Mouse (Mus musculus): ENCODE results near the gene Olfr541. TPM values are rescaled to one million over a fixed set of nuclear protein-coding genes. Genes with fewer than 3 reads are reported as not detected.

Gene Olfr541
- polyA plus RNA-seq, 1 experiment from 2014 or later = not detected

GRCm38 (mm10) chr7:140748116-140748826 lies 51.2 kb downstream of the Olfr541 start:
- Histone ChIP-seq H3K36me3 (replicated peaks) (no peaks in the 10 kb centered on the region), H3K27ac (no peak overlapping the region), H3K4me1 (no peaks in the 10 kb centered on the region), H3K4me3 (no peak overlapping the region), H3K9me3 (no peaks in the 10 kb centered on the region), H3K27me3 (ENCODE audit: poor library complexity, severe bottlenecking) (no peaks in the 10 kb centered on the region)
- DNase-seq (ENCODE audit: extremely low spot score, low spot score) = no peak
- WGBS = 86% methylated on average over 6 of the region's 6 CpGs

GRCm38 (mm10) chr7:140748827-140749160 lies 51.7 kb downstream of the Olfr541 start:
- Histone ChIP-seq H3K4me3 (no peak overlapping the region), H3K4me1 (no peaks in the 10 kb centered on the region), H3K36me3 (replicated peaks) (no peaks in the 10 kb centered on the region), H3K27me3 (ENCODE audit: poor library complexity, severe bottlenecking) (no peaks in the 10 kb centered on the region), H3K27ac (no peak overlapping the region), H3K9me3 (no peaks in the 10 kb centered on the region; the same call in 1 of the 2 replicates)
- 89% methylated on average over 3 of the region's 3 CpGs for WGBS
- no peak for DNase-seq (ENCODE audit: extremely low spot score, low spot score)

- H3K36me3 ChIP-seq (replicated peaks) = no peaks in the 10 kb centered on the region
- H3K27ac ChIP-seq = no peak overlapping the region
- DNase-seq (ENCODE audit: extremely low spot score, low spot score) = no peak
- peaks cover 5% of the 10 kb centered on the region; the same call in 1 of the 2 replicates for H3K9me3 ChIP-seq
- no peak overlapping the region for H3K4me3 ChIP-seq
- no peaks in the 10 kb centered on the region for H3K27me3 ChIP-seq (ENCODE audit: poor library complexity, severe bottlenecking)
- H3K4me1 ChIP-seq = no peaks in the 10 kb centered on the region
Measured at GRCm38 (mm10) chr7:140754556-140754955, 57.5 kb downstream of the Olfr541 start.

Other genes with a start within 250 kb of the Olfr541 start
- not detected in 2 replicates for gene Olfr533, start 233.9 kb upstream of the Olfr541 start, polyA plus RNA-seq (2016; fragmentation: Nextera tagmentation; extraction: Ambion mirVana)
- not detected in 2 replicates for gene Olfr535, start 213.1 kb upstream of the Olfr541 start, polyA plus RNA-seq (2016; fragmentation: Nextera tagmentation; extraction: Ambion mirVana)
- not detected in 2 replicates for gene Olfr536, start 189.9 kb upstream of the Olfr541 start, polyA plus RNA-seq (2016; fragmentation: Nextera tagmentation; extraction: Ambion mirVana)
- not detected in 2 replicates for gene Olfr538, start 129.4 kb upstream of the Olfr541 start, polyA plus RNA-seq (2016; fragmentation: Nextera tagmentation; extraction: Ambion mirVana)
- not detected in 2 replicates for gene Olfr46, start 96.0 kb upstream of the Olfr541 start, polyA plus RNA-seq (2016; fragmentation: Nextera tagmentation; extraction: Ambion mirVana)
- not detected in 2 replicates for gene Olfr61, start 68.3 kb upstream of the Olfr541 start, polyA plus RNA-seq (2016; fragmentation: Nextera tagmentation; extraction: Ambion mirVana)
- not detected in 2 replicates for gene Olfr53, start 50.8 kb upstream of the Olfr541 start, polyA plus RNA-seq (2016; fragmentation: Nextera tagmentation; extraction: Ambion mirVana)
- not detected in 2 replicates for gene Olfr539, start 37.3 kb upstream of the Olfr541 start, polyA plus RNA-seq (2016; fragmentation: Nextera tagmentation; extraction: Ambion mirVana)
- not detected in 2 replicates for gene Olfr45, start 15.3 kb upstream of the Olfr541 start, polyA plus RNA-seq (2016; fragmentation: Nextera tagmentation; extraction: Ambion mirVana)
- gene Cyp2e1, start 66.5 kb downstream of the Olfr541 start, polyA plus RNA-seq (2016; fragmentation: Nextera tagmentation; extraction: Ambion mirVana) = not detected in 2 replicates
- not detected in 2 replicates for gene Syce1, start 90.6 kb downstream of the Olfr541 start, polyA plus RNA-seq (2016; fragmentation: Nextera tagmentation; extraction: Ambion mirVana)
- 3.7 and 3.8 TPM in 2 replicates for gene Zfp941, start 124.9 kb downstream of the Olfr541 start, polyA plus RNA-seq (2016; fragmentation: Nextera tagmentation; extraction: Ambion mirVana)
- 0.41 and 0.64 TPM in 2 replicates for gene Urah, start 137.8 kb downstream of the Olfr541 start, polyA plus RNA-seq (2016; fragmentation: Nextera tagmentation; extraction: Ambion mirVana)
- gene Scgb1c1, start 148.3 kb downstream of the Olfr541 start, polyA plus RNA-seq (2016; fragmentation: Nextera tagmentation; extraction: Ambion mirVana) = not detected in 2 replicates
- not detected in 2 replicates for gene Odf3, start 150.5 kb downstream of the Olfr541 start, polyA plus RNA-seq (2016; fragmentation: Nextera tagmentation; extraction: Ambion mirVana)
- not detected in 2 replicates for gene Gm45785, start 159.1 kb downstream of the Olfr541 start, polyA plus RNA-seq (2016; fragmentation: Nextera tagmentation; extraction: Ambion mirVana)
- 51.3 and 57.6 TPM in 2 replicates for gene Ric8a, start 159.7 kb downstream of the Olfr541 start, polyA plus RNA-seq (2016; fragmentation: Nextera tagmentation; extraction: Ambion mirVana)
- gene Bet1l, start 160.3 kb downstream of the Olfr541 start, polyA plus RNA-seq (2016; fragmentation: Nextera tagmentation; extraction: Ambion mirVana) = 21.2 and 22.5 TPM in 2 replicates
- 354 and 374 TPM in 2 replicates for gene Psmd13, start 184.7 kb downstream of the Olfr541 start, polyA plus RNA-seq (2016; fragmentation: Nextera tagmentation; extraction: Ambion mirVana)
- 26.8 and 28.4 TPM in 2 replicates for gene Sirt3, start 185.0 kb downstream of the Olfr541 start, polyA plus RNA-seq (2016; fragmentation: Nextera tagmentation; extraction: Ambion mirVana)
- gene Cox8b, start 203.2 kb downstream of the Olfr541 start, polyA plus RNA-seq (2016; fragmentation: Nextera tagmentation; extraction: Ambion mirVana) = not detected in 2 replicates
- 0.06 and 0.10 TPM in 2 replicates for gene Nlrp6, start 223.6 kb downstream of the Olfr541 start, polyA plus RNA-seq (2016; fragmentation: Nextera tagmentation; extraction: Ambion mirVana)
- gene Pgghg, start 244.1 kb downstream of the Olfr541 start, polyA plus RNA-seq (2016; fragmentation: Nextera tagmentation; extraction: Ambion mirVana) = 14.2 and 14.5 TPM in 2 replicates